Mouse (Mus musculus): Measurements from ENCODE around the gene Ets1.

DNA sequence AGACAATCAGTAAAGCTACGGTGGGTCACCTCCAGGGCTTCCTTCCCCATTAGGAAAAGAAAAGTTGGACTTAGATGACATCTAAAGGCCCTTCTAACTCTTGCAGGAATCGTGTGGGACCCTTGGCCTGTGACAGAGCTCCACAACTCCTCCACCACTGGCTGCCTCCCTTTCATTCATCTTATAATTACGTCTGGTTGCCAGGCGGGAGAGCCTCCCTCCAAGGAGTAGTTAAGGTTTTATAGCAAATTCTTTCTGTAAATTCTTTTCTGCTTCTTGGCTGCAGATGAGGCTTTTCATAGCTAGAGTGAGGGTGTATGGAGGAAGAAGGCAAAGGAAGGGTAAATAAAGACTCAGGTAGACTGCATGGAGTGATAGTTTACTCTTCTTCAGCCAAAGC, 77.8 kb downstream of the Ets1 start:
- TF ChIP-seq POLR2A (IDR thresholded peaks at IDR 0.05; ENCODE audit: borderline replicate concordance, control insufficient read depth, low read depth, low read length) (no peak), CTCF (IDR thresholded peaks at IDR 0.05; ENCODE audit: control insufficient read depth, insufficient read depth, low read length) (no peak)

Measured in bone marrow, adult 2 months (tissue).